Mouse (Mus musculus) liver, embryonic 15.5 days (tissue): ENCODE measurements around the gene Cped1. TPM values are rescaled to one million over a fixed set of nuclear protein-coding genes. Genes with fewer than 3 reads are reported as not detected.
"Not testable (repeated sequence)": the region's sequence is repeated elsewhere in the genome, so short reads cannot be mapped to it uniquely, and the experiment has no call there.

Experiments
- ATAC-seq: fragments of 200-750 bp; cut with Nextera tagmentation; 2 replicates; pipeline ENCODE4 v1.8.0; 2017; ENCODE audit warnings: moderate number of reproducible peaks, mild to moderate bottlenecking, moderate library complexity; ENCODE audit not compliant: insufficient read depth
- H3K27ac ChIP-seq: fragments of 300-500 bp; sonication (generic); replicated peaks from 2 replicates; pipeline ENCODE4 v1.5.1; 2015; ENCODE audit warnings: mild to moderate bottlenecking, inconsistent platforms
- H3K27me3 ChIP-seq: fragments of 300-500 bp; sonication (generic); 2 replicates; pipeline ENCODE4 v1.6.1; 2015; ENCODE audit warnings: mild to moderate bottlenecking, inconsistent platforms
- H3K36me3 ChIP-seq: fragments of 300-500 bp; sonication (generic); replicated peaks from 2 replicates; pipeline ENCODE4 v1.6.1; 2015; ENCODE audit warnings: moderate library complexity, mild to moderate bottlenecking, inconsistent platforms
- H3K4me1 ChIP-seq: fragments of 300-500 bp; sonication (generic); replicated peaks from 2 replicates; pipeline ENCODE4 v1.6.1; 2015; ENCODE audit warnings: inconsistent platforms
- H3K4me2 ChIP-seq: fragments of 300-500 bp; sonication (generic); 2 replicates; pipeline ENCODE4 v1.6.1; 2015; ENCODE audit warnings: moderate library complexity, mild to moderate bottlenecking, inconsistent platforms
- H3K4me3 ChIP-seq: fragments of 300-500 bp; sonication (generic); replicated peaks from 2 replicates; pipeline ENCODE4 v1.5.1; 2015; ENCODE audit warnings: mild to moderate bottlenecking, inconsistent platforms
- H3K9ac ChIP-seq: fragments of 300-500 bp; sonication (generic); 2 replicates; pipeline ENCODE4 v1.6.1; 2015; ENCODE audit warnings: moderate library complexity, mild to moderate bottlenecking, inconsistent platforms
- H3K9me3 ChIP-seq: fragments of 300-500 bp; sonication (generic); replicated peaks from 2 replicates; pipeline ENCODE4 v1.6.1; 2016; ENCODE audit warnings: inconsistent platforms
- WGBS: fragments of 180-500 bp; shearing (Covaris S2); methylation state at CpG from one replicate; pipeline ENCODE4 v1.1.7; 2015; ENCODE audit warnings: mixed read lengths; ENCODE audit not compliant: insufficient replicate concordance; 5-methylcytosine and 5-hydroxymethylcytosine counted together
- polyA plus RNA-seq: library from polyadenylated mRNA; unstranded; fragments of >200 nt; fragmentation: Nextera tagmentation; extraction: Ambion mirVana; gene quantifications from 2 replicates; pipeline ENCODE4 v1.2.1, GENCODE M21; 2015

Cped1 gene
- polyA plus RNA-seq, 1 experiment from 2014 or later = 3.7 TPM

- Histone ChIP-seq H3K9me3 (no peaks in the 10 kb centered on the region), H3K4me2 (no peak overlapping the region), H3K9ac (no peak overlapping the region), H3K4me1 (no peaks in the 10 kb centered on the region), H3K27me3 (no peaks in the 10 kb centered on the region), H3K36me3 (no peaks in the 10 kb centered on the region; the same call in 1 of the 2 replicates), H3K4me3 (no peak overlapping the region), H3K27ac (no peak overlapping the region)
- no peak for ATAC-seq
- WGBS = 54% methylated on average over 1 of the region's 1 CpGs
These were observed 137.0 kb downstream of the Cped1 start for GRCm38 (mm10) chr6:22122693-22123092.

GRCm38 (mm10) chr6:22123332-22123731 lies 137.6 kb downstream of the Cped1 start:
- Histone ChIP-seq H3K4me1 (no peaks in the 10 kb centered on the region), H3K4me2 (no peak overlapping the region), H3K27ac (no peak overlapping the region), H3K4me3 (no peak overlapping the region), H3K36me3 (no peaks in the 10 kb centered on the region; the same call in 1 of the 2 replicates), H3K27me3 (no peaks in the 10 kb centered on the region), H3K9ac (no peak overlapping the region), H3K9me3 (no peaks in the 10 kb centered on the region)
- 50% methylated on average over 3 of the region's 3 CpGs for WGBS
- ATAC-seq = no peak

DNA sequence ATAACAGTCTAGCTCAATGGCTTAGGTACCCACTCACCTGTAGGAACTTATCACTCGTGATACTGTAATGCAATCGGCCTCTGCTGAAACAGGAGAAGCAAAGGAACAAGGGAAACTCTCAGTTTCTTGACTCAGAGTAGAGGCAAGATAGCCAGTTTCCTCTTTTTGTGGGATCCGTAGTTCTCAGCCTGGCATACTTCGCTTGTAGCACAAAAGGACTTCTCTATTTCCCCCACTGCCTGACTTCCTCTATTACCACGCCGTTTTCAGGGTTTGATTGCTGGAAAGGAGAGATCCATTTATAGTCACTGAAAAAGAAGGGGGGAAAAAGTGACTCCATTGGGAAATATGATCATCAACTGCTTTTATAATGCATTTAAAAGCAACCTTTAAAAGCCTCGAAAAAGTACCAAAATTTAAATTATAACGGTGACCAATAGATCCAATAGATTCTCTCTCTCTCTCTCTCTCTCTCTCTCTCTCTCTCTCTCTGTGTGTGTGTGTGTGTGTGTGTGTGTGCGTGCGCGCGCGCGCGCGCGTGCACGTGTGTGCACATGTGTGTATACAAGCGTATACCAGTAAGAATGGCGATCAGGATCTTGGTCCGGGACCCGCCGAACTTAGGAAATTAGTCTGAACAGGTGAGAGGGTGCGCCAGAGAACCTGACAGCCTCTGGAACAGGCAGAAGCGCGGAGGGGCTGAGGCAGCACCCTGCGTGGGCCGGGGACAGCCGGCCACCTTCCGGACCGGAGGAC lies 139.0 kb downstream of the Cped1 start:
- not testable (repeated sequence) for H3K4me3 ChIP-seq, H3K9me3 ChIP-seq, H3K4me2 ChIP-seq, ATAC-seq, H3K27me3 ChIP-seq, H3K4me1 ChIP-seq, H3K9ac ChIP-seq, H3K27ac ChIP-seq, H3K36me3 ChIP-seq
- WGBS = 54% methylated on average over 25 of the region's 31 CpGs

DNA sequence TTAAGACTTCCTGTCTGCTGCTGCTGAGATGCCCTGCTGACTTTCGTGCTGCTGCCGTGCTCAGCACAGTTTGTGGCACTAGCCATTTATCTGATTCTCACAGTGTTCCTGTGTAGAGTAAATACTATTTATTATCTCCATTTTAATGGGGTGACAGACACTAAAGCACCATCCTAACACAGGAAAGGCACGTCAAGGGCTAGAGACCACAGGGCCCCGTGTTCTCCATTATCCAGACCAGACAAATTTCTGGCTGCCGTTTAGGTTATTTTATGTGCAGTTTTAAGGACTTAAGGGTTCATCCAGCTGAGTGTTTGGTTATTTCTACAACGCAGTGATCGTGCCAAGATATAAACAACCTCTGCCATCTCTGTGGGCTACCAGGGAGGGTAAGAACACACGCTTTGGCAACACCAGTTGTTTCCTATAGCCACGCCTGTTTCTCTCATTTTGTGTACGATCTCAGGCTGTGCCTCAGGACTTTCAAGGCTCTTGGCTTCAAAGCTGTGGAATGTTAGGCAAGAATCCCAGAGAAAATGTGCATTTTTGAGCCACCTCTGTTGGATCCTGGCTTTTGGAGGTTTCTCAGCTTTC lies 149.4 kb downstream of the Cped1 start:
- H3K4me2 ChIP-seq = no peak overlapping the region
- H3K36me3 ChIP-seq = no peaks in the 10 kb centered on the region
- no peak overlapping the region for H3K9ac ChIP-seq
- H3K4me3 ChIP-seq = no peak overlapping the region
- WGBS = 20% methylated on average over 10 of the region's 10 CpGs
- no peak overlapping the region for H3K27ac ChIP-seq
- H3K9me3 ChIP-seq = no peaks in the 10 kb centered on the region
- H3K4me1 ChIP-seq = no peaks in the 10 kb centered on the region
- H3K27me3 ChIP-seq = no peaks in the 10 kb centered on the region
- no peak for ATAC-seq

GRCm38 (mm10) chr6:22136805-22137204 lies 151.1 kb downstream of the Cped1 start:
- WGBS = 63% methylated on average over 10 of the region's 10 CpGs
- Histone ChIP-seq H3K9me3 (no peaks in the 10 kb centered on the region), H3K27ac (no peak overlapping the region), H3K4me2 (no peak overlapping the region), H3K9ac (no peak overlapping the region), H3K27me3 (no peaks in the 10 kb centered on the region), H3K4me3 (no peak overlapping the region), H3K36me3 (no peaks in the 10 kb centered on the region), H3K4me1 (no peaks in the 10 kb centered on the region)
- no peak for ATAC-seq

DNA sequence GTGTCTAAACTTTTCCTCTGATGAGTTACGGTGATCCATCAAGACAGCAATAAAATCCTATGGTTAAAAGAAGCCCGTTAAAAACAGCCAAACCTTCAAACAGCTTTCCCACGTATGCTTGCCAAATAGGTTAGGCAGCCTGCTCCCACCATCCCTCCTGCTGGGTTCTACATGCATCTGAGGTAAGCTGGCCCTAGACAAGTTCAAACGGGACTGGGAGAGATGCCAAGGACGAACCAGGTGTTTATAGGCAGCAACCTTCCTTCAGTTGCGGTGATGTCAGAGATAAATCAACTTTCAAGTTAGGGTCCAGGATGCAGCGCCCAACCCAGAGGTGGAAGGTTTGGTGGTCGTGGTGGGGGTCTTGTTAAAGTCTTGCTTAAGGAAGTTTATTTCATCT lies 155.1 kb downstream of the Cped1 start:
- 55% methylated on average over 8 of the region's 8 CpGs for WGBS
- Histone ChIP-seq H3K27ac (no peak overlapping the region), H3K4me1 (no peaks in the 10 kb centered on the region), H3K9ac (no peak overlapping the region), H3K36me3 (no peaks in the 10 kb centered on the region), H3K4me2 (no peak overlapping the region), H3K9me3 (no peaks in the 10 kb centered on the region), H3K4me3 (no peak overlapping the region), H3K27me3 (no peaks in the 10 kb centered on the region)
- no peak for ATAC-seq

GRCm38 (mm10) chr6:22147236-22147635 lies 161.5 kb downstream of the Cped1 start:
- no peaks in the 10 kb centered on the region for H3K4me1 ChIP-seq
- H3K4me3 ChIP-seq = no peak overlapping the region
- H3K9ac ChIP-seq = no peak overlapping the region
- no peaks in the 10 kb centered on the region for H3K27me3 ChIP-seq
- ATAC-seq = no peak
- no peak overlapping the region for H3K4me2 ChIP-seq
- H3K9me3 ChIP-seq = no peaks in the 10 kb centered on the region
- WGBS = 73% methylated on average over 4 of the region's 4 CpGs
- H3K36me3 ChIP-seq = no peaks in the 10 kb centered on the region
- H3K27ac ChIP-seq = no peak overlapping the region

- 60% methylated on average over 2 of the region's 2 CpGs for WGBS
- Histone ChIP-seq H3K36me3 (no peaks in the 10 kb centered on the region), H3K27me3 (no peaks in the 10 kb centered on the region), H3K27ac (no peak overlapping the region), H3K4me2 (no peak overlapping the region), H3K9ac (no peak overlapping the region), H3K4me1 (no peaks in the 10 kb centered on the region), H3K9me3 (no peaks in the 10 kb centered on the region), H3K4me3 (no peak overlapping the region)
- ATAC-seq = no peak
These were observed 162.8 kb downstream of the Cped1 start for GRCm38 (mm10) chr6:22148511-22148910.

- Histone ChIP-seq H3K27ac (no peak overlapping the region), H3K27me3 (no peaks in the 10 kb centered on the region), H3K4me3 (no peak overlapping the region), H3K36me3 (no peaks in the 10 kb centered on the region), H3K9ac (no peak overlapping the region), H3K9me3 (no peaks in the 10 kb centered on the region), H3K4me1 (no peaks in the 10 kb centered on the region), H3K4me2 (no peak overlapping the region)
- no peak for ATAC-seq
- WGBS = 68% methylated on average over 5 of the region's 5 CpGs
These were observed 171.7 kb downstream of the Cped1 start for GRCm38 (mm10) chr6:22157461-22157860.

GRCm38 (mm10) chr6:22161944-22162343 lies 176.2 kb downstream of the Cped1 start:
- 11% methylated on average over 1 of the region's 1 CpGs for WGBS
- Histone ChIP-seq H3K27me3 (no peaks in the 10 kb centered on the region), H3K27ac (no peak overlapping the region), H3K9me3 (no peaks in the 10 kb centered on the region), H3K4me2 (no peak overlapping the region), H3K4me1 (no peaks in the 10 kb centered on the region), H3K9ac (no peak overlapping the region), H3K36me3 (no peaks in the 10 kb centered on the region), H3K4me3 (no peak overlapping the region)
- no peak for ATAC-seq

DNA sequence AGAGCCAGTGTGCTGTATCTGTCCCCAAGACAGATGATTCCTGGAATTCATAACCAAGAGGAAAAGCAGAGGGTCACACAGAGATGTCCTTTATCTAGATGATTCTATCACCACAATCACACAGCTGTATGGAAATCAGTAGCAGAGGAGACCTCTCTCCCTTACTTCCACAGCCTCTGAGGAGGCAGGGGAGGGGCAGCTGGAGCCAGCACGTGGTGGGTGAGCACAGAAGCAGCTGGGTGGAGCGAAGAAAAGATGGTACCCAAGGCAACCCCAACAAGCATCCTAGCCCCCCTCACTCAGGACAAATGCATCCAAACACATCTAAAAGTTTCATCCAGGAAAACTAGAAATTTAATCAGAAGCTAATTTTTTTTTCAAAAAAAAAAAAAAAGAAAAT lies 182.7 kb downstream of the Cped1 start:
- Histone ChIP-seq H3K36me3 (no peaks in the 10 kb centered on the region), H3K9me3 (no peaks in the 10 kb centered on the region), H3K4me1 (no peaks in the 10 kb centered on the region), H3K27me3 (no peaks in the 10 kb centered on the region), H3K4me2 (no peak overlapping the region), H3K4me3 (no peak overlapping the region), H3K9ac (no peak overlapping the region), H3K27ac (no peak overlapping the region)
- WGBS = 54% methylated on average over 2 of the region's 2 CpGs
- ATAC-seq = no peak
